Mouse (Mus musculus): ENCODE results near the gene Ranbp3l. TPM values are rescaled to one million over a fixed set of nuclear protein-coding genes. Genes with fewer than 3 reads are reported as not detected.

The Ranbp3l gene
- 5.7 and 6.8 TPM in 2 replicates for polyA plus RNA-seq (2014; fragmentation: Nextera tagmentation; extraction: Ambion mirVana)

DNA sequence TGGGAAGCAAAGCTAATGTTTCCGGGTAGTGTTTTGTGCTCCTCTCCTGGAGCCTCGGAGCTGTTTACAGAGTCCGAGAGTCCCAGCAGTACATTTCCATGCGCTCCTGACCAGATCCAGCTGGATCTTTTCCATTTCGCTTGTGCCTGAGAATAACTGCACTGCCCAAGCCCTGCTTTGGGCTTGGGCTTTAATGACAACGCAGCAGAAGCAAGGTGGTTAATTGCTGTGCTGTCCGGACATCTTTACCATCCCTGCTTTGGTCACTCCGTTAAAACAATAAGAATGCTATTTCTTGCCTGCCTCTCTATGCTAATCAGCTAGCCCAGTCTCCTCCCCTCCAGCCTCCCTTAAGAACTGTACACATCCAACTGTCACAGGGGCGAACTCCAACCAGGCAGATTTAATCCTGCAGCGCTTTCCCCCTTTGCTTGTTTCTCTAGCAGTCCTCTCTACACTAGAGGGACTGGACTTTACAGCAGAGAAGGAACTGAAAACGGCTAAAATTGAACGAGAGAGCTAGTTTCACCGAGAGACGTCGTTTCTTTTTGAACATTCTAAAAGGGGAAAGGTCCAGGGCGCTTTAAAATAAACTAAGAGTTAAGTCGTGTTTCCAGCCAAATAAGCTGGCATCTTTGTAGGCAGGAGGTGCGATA, at the start of gene Ranbp3l:
Gene Ranbp3l (plus strand): TSS at position 377 of the 656 bp plus-strand sequence.
- WGBS = 47% methylated on average over 18 of the region's 18 CpGs
- Histone ChIP-seq H3K36me3 (ENCODE audit: control insufficient read depth, insufficient read depth, low read length) (no peaks in the 10 kb centered on the region), H3K27ac (replicated peaks; ENCODE audit: low read depth, low read length) (no peak within 1 kb of the TSS), H3K27me3 (replicated peaks; ENCODE audit: control insufficient read depth, insufficient read depth, low read length) (no peaks in the 10 kb centered on the region), H3K9ac (ENCODE audit: low read depth, low read length) (peak within 1 kb of the TSS; percentile 38; the same call in 1 of the 2 replicates), H3K9me3 (ENCODE audit: control insufficient read depth, low read length) (no peaks in the 10 kb centered on the region), H3K4me2 (ENCODE audit: low read depth, low read length) (peak within 1 kb of the TSS; percentile 48), H3K4me1 (ENCODE audit: control insufficient read depth, insufficient read depth, low read length) (no peaks in the 10 kb centered on the region), H3K4me3 (ENCODE audit: low read depth, low read length) (peak within 1 kb of the TSS; percentile 24)
- ATAC-seq (ENCODE audit: low read depth) (no peak), DNase-seq (ENCODE audit: low spot score) (peak; percentile 44)

DNA sequence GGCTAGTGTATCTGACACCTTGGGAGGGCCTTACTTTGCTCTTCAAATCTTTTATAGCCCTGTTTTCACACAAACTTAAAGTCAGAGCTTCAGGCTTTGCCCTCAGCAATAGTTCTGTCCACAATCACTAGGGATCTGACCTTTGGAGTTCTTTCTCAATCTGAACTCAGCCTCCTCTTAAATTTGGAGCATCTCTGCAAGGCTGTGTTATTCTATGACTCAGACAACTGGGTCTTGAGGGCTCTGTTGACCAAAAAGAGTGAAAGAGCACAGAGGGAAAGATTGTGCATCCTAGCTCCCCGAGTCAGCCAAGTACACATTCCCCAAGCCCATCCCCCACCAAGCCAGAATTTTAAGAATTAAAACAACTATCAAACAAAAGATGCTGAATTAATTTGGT, 37.7 kb upstream of the Ranbp3l start:
- H3K4me2 ChIP-seq (ENCODE audit: low read depth, low read length) = no peak overlapping the region
- no peaks in the 10 kb centered on the region for H3K4me1 ChIP-seq (ENCODE audit: control insufficient read depth, insufficient read depth, low read length)
- no peak for DNase-seq (ENCODE audit: low spot score)
- H3K4me3 ChIP-seq (ENCODE audit: low read depth, low read length) = no peak overlapping the region
- H3K27ac ChIP-seq (replicated peaks; ENCODE audit: low read depth, low read length) = no peak overlapping the region
- 83% methylated on average over 1 of the region's 1 CpGs for WGBS
- H3K36me3 ChIP-seq (ENCODE audit: control insufficient read depth, insufficient read depth, low read length) = no peaks in the 10 kb centered on the region
- ATAC-seq (ENCODE audit: low read depth) = no peak
- H3K9ac ChIP-seq (ENCODE audit: low read depth, low read length) = no peak overlapping the region
- no peaks in the 10 kb centered on the region for H3K9me3 ChIP-seq (ENCODE audit: control insufficient read depth, low read length)
- H3K27me3 ChIP-seq (replicated peaks; ENCODE audit: control insufficient read depth, insufficient read depth, low read length) = no peaks in the 10 kb centered on the region

DNA sequence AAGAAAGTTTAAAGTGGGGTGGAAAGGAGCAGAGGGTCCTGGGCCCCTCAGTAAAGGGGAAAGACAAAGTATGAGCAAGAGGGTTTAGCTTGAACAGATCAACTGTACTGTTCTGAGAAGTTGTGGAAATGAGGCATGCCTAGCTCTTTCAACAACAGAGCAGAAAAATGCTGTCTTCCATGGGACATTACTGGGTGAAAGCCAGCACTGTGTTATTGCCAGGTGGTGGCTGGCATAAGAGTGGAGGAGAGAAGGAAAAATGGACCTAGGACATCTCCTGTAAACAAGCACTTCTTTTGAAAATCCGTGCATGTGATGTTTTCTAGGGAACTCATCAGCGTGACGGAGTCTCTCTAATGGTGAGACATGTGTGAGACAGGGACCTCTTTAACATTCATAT, 30.8 kb upstream of the Ranbp3l start:
- no peak overlapping the region for H3K27ac ChIP-seq (replicated peaks; ENCODE audit: low read depth, low read length)
- WGBS = 86% methylated on average over 3 of the region's 3 CpGs

DNA sequence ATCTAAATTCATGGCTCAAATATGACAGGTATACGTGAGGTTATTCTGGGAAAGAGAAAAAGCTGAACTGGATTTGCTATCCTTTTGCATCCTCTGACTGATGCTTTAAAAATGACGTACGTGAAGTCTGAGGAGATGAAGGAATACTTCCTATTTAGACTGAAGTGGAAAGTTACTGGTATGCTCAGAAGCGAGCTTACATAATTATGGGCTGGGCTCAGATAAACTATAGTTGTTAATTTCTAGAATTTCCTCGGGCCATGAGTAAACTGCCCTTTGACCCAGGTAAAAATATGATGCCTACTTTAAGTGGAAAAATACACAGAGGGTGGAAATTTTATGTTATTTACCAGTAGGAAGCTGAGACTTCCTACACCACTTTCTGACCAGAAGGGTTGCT, 26.9 kb upstream of the Ranbp3l start:
- no peak for DNase-seq (ENCODE audit: low spot score)
- WGBS = 71% methylated on average over 5 of the region's 5 CpGs

More for the DNA sequence above, 30.8 kb upstream of the Ranbp3l start:
- Histone ChIP-seq H3K9me3 (ENCODE audit: control insufficient read depth, low read length) (no peaks in the 10 kb centered on the region), H3K9ac (ENCODE audit: low read depth, low read length) (no peak overlapping the region), H3K27me3 (replicated peaks; ENCODE audit: control insufficient read depth, insufficient read depth, low read length) (no peaks in the 10 kb centered on the region), H3K4me2 (ENCODE audit: low read depth, low read length) (no peak overlapping the region), H3K4me1 (ENCODE audit: control insufficient read depth, insufficient read depth, low read length) (no peaks in the 10 kb centered on the region), H3K36me3 (ENCODE audit: control insufficient read depth, insufficient read depth, low read length) (no peaks in the 10 kb centered on the region), H3K4me3 (ENCODE audit: low read depth, low read length) (no peak overlapping the region)
- ATAC-seq (ENCODE audit: low read depth) = no peak
- DNase-seq (ENCODE audit: low spot score) = no peak

DNA sequence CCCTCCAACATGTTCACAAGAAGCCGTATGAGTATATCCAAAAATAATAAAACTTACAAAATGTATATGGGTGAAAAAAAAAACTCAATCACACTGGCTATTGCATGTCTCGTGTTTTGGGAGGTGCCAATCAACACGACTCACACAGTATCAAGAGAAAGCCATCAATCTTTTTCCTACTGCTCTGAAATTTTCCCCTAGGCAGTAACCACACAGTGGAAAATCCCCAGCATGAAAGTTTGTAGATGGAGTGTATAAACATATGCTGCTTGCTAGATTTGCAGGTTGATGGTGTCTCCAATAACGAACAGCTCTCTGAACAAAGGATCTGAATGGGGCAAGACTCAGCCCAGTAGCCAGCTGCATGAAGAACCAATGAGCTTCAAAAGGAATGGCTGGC, 16.9 kb upstream of the Ranbp3l start:
- H3K9ac ChIP-seq (ENCODE audit: low read depth, low read length) = no peak overlapping the region
- no peaks in the 10 kb centered on the region for H3K9me3 ChIP-seq (ENCODE audit: control insufficient read depth, low read length)
- H3K27me3 ChIP-seq (replicated peaks; ENCODE audit: control insufficient read depth, insufficient read depth, low read length) = no peaks in the 10 kb centered on the region
- no peak overlapping the region for H3K4me2 ChIP-seq (ENCODE audit: low read depth, low read length)
- ATAC-seq (ENCODE audit: low read depth) = no peak
- no peak overlapping the region for H3K27ac ChIP-seq (replicated peaks; ENCODE audit: low read depth, low read length)
- no peaks in the 10 kb centered on the region for H3K4me1 ChIP-seq (ENCODE audit: control insufficient read depth, insufficient read depth, low read length)
- H3K4me3 ChIP-seq (ENCODE audit: low read depth, low read length) = no peak overlapping the region
- WGBS = 62% methylated on average over 4 of the region's 4 CpGs
- no peaks in the 10 kb centered on the region for H3K36me3 ChIP-seq (ENCODE audit: control insufficient read depth, insufficient read depth, low read length)
- DNase-seq (ENCODE audit: low spot score) = no peak

More for the DNA sequence above, 26.9 kb upstream of the Ranbp3l start:
- no peak for ATAC-seq (ENCODE audit: low read depth)
- no peaks in the 10 kb centered on the region for H3K4me1 ChIP-seq (ENCODE audit: control insufficient read depth, insufficient read depth, low read length)
- no peak overlapping the region for H3K4me3 ChIP-seq (ENCODE audit: low read depth, low read length)
- no peaks in the 10 kb centered on the region for H3K27me3 ChIP-seq (replicated peaks; ENCODE audit: control insufficient read depth, insufficient read depth, low read length)
- no peaks in the 10 kb centered on the region for H3K9me3 ChIP-seq (ENCODE audit: control insufficient read depth, low read length)
- no peak overlapping the region for H3K9ac ChIP-seq (ENCODE audit: low read depth, low read length)
- no peak overlapping the region for H3K4me2 ChIP-seq (ENCODE audit: low read depth, low read length)
- H3K36me3 ChIP-seq (ENCODE audit: control insufficient read depth, insufficient read depth, low read length) = no peaks in the 10 kb centered on the region
- H3K27ac ChIP-seq (replicated peaks; ENCODE audit: low read depth, low read length) = no peak overlapping the region

DNA sequence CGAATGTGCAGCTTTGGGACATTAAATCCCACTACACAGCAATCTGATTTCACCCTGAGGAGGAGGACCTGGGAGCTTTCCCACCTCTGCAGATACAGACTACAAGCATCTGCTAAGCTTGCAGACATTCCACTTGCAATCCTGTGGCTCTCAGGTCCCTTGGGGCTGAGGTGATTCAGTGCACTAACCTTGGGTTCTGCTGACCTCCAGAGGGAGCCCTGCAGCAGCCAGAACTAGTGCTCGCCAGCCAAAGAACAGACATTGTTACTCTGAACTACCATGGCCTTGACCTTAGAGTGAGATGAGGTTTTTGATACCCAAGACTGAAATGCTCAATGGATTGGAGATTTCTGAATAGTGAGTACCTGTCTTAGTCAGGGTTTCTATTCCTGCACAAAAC, 4.4 kb upstream of the Ranbp3l start:
- DNase-seq (ENCODE audit: low spot score) (peak; percentile 18), ATAC-seq (ENCODE audit: low read depth) (no peak)
- H3K27me3 ChIP-seq (replicated peaks; ENCODE audit: control insufficient read depth, insufficient read depth, low read length) = no peaks in the 10 kb centered on the region
- H3K4me3 ChIP-seq (ENCODE audit: low read depth, low read length) = no peak overlapping the region
- H3K4me1 ChIP-seq (ENCODE audit: control insufficient read depth, insufficient read depth, low read length) = no peaks in the 10 kb centered on the region
- no peak overlapping the region for H3K4me2 ChIP-seq (ENCODE audit: low read depth, low read length)
- no peaks in the 10 kb centered on the region for H3K36me3 ChIP-seq (ENCODE audit: control insufficient read depth, insufficient read depth, low read length)
- WGBS = 70% methylated on average over 2 of the region's 2 CpGs
- no peak overlapping the region for H3K9ac ChIP-seq (ENCODE audit: low read depth, low read length)
- H3K27ac ChIP-seq (replicated peaks; ENCODE audit: low read depth, low read length) = no peak overlapping the region
- H3K9me3 ChIP-seq (ENCODE audit: control insufficient read depth, low read length) = no peaks in the 10 kb centered on the region

DNA sequence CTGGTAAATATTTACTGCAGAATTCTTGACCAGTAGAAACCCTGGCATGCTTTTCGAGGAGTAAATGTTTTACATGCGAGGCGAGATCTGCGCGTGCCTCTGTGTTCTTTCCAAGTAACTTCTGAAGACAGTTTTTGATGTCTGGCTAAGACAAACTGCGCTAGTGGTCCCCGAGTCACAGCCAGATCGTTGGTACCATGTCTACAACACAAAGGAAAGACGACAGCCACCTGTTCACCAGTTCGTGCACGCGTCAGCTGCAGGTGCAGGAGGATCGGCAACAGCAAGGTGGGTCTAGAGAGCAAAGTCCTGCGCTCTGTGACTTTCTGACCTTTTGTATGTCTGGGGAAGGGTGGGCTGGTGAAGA, 463 bp downstream of the Ranbp3l start:
- Histone ChIP-seq H3K4me2 (ENCODE audit: low read depth, low read length) (peak overlapping the region; percentile 48), H3K4me1 (ENCODE audit: control insufficient read depth, insufficient read depth, low read length) (no peaks in the 10 kb centered on the region), H3K27me3 (replicated peaks; ENCODE audit: control insufficient read depth, insufficient read depth, low read length) (no peaks in the 10 kb centered on the region), H3K4me3 (ENCODE audit: low read depth, low read length) (peak overlapping the region; percentile 24; the same call in 1 of the 2 replicates), H3K36me3 (ENCODE audit: control insufficient read depth, insufficient read depth, low read length) (no peaks in the 10 kb centered on the region), H3K9me3 (ENCODE audit: control insufficient read depth, low read length) (no peaks in the 10 kb centered on the region), H3K9ac (ENCODE audit: low read depth, low read length) (peak overlapping the region; percentile 38; the same call in 1 of the 2 replicates), H3K27ac (replicated peaks; ENCODE audit: low read depth, low read length) (no peak overlapping the region)
- ATAC-seq (ENCODE audit: low read depth) (no peak), DNase-seq (ENCODE audit: low spot score) (no peak)
- 75% methylated on average over 14 of the region's 14 CpGs for WGBS

DNA sequence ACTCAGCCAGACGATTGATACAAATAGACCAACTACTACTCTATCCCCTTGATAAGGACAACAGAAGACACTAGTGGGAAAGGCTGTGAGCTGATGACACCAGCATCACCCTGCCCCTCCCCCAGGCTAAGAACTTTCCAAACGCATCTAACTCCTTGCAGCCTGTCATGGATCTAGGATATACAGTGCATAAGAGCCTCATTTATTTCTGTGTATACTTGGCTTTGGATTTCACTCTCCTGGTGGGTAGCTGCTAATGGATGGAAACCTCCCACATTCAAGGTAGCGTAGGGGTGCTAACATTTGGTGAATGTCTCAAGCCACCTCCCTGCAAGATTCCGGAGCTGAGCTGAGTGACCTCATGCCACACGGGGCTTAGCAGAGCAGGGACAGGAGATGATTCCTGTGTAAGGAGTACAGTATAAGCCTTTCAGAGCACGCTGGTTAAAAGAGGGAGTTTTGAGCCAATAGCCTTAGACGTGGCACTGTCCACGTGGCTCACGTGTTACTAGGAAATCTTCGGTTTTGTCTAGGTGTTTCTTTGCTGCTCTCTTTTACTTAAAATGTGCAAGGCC, 1.4 kb downstream of the Ranbp3l start:
- Histone ChIP-seq H3K4me1 (ENCODE audit: control insufficient read depth, insufficient read depth, low read length) (no peaks in the 10 kb centered on the region), H3K27me3 (replicated peaks; ENCODE audit: control insufficient read depth, insufficient read depth, low read length) (no peaks in the 10 kb centered on the region), H3K27ac (replicated peaks; ENCODE audit: low read depth, low read length) (no peak overlapping the region), H3K4me3 (ENCODE audit: low read depth, low read length) (no peak overlapping the region), H3K36me3 (ENCODE audit: control insufficient read depth, insufficient read depth, low read length) (no peaks in the 10 kb centered on the region), H3K9me3 (ENCODE audit: control insufficient read depth, low read length) (no peaks in the 10 kb centered on the region), H3K4me2 (ENCODE audit: low read depth, low read length) (no peak overlapping the region), H3K9ac (ENCODE audit: low read depth, low read length) (no peak overlapping the region)
- 86% methylated on average over 10 of the region's 10 CpGs for WGBS
- ATAC-seq (ENCODE audit: low read depth) (no peak), DNase-seq (ENCODE audit: low spot score) (no peak)

DNA sequence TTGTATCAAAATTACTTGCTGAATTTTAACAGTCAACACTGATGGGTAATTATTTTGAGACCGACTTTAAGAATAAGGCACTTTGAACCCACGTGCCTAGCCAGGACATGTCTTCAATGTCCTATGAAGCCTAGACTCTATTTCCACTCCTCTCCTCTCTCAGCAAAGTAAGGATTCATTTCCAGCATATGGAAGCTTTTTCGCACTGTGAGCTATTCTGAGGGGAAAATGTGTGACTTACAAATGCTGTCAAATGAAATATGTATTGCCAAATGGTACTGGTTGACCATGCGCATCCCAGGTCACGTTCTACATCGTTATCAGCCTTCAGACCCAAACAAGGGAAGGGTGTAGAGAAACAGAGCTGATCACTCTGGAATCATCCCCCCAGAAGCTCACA, 23.5 kb downstream of the Ranbp3l start:
- no peak overlapping the region for H3K27ac ChIP-seq (replicated peaks; ENCODE audit: low read depth, low read length)
- WGBS = 81% methylated on average over 6 of the region's 6 CpGs
- H3K9ac ChIP-seq (ENCODE audit: low read depth, low read length) = no peak overlapping the region
- no peak overlapping the region for H3K4me3 ChIP-seq (ENCODE audit: low read depth, low read length)
- no peaks in the 10 kb centered on the region for H3K27me3 ChIP-seq (replicated peaks; ENCODE audit: control insufficient read depth, insufficient read depth, low read length)
- no peaks in the 10 kb centered on the region for H3K4me1 ChIP-seq (ENCODE audit: control insufficient read depth, insufficient read depth, low read length)
- no peak for DNase-seq (ENCODE audit: low spot score)
- H3K4me2 ChIP-seq (ENCODE audit: low read depth, low read length) = no peak overlapping the region
- H3K9me3 ChIP-seq (ENCODE audit: control insufficient read depth, low read length) = no peaks in the 10 kb centered on the region
- no peaks in the 10 kb centered on the region for H3K36me3 ChIP-seq (ENCODE audit: control insufficient read depth, insufficient read depth, low read length)
- ATAC-seq (ENCODE audit: low read depth) = no peak

Data from embryonic facial prominence, embryonic 14.5 days (tissue).